Mouse (Mus musculus) layer of hippocampus, adult 9-10 months (tissue): ENCODE measurements around the gene Nkx2-5.

Experiments used
- DNase-seq: peaks from one replicate; pipeline ENCODE4 v3.0.0; 2022; ENCODE audit warnings: low spot score

The Nkx2-5 gene

DNA sequence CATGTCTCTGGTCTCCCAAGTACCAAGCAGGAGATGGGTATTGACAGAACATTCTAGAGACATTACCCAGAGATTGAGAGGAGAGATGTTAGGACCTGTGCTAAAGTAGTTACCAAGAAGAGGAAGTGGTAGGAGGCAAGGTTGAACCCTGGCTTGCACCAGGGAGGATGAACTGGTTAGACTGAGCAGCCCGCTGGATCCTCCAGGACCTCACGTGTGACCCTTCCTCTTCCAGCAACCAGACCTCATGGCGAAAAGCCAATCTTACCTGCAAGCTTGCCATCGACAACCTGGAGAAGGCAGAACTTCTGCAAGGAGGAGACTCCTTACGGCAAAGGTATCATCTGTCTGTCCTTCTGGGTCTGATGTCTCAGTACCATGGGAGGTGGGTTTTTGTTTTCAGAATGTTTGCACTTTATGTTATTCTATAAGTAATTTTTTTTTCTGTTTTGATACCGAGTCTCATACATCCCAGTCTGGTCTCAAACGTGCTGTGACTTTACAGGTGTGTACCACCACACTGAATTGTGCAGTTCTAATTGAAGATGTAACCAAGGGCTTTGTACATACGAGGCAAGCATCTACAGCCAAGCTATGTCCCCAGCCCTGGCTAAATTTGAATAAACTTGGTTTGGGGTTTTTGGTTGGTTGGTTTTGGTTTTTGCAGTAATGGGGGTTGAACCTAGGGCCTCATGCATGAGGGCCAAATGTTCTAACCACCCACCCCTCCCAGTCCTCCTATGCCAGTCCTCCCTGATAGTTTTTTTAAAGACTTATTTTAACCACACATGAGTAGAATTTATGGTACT is 55.1 kb downstream of the Nkx2-5 start:
- DNase-seq: no peak

DNA sequence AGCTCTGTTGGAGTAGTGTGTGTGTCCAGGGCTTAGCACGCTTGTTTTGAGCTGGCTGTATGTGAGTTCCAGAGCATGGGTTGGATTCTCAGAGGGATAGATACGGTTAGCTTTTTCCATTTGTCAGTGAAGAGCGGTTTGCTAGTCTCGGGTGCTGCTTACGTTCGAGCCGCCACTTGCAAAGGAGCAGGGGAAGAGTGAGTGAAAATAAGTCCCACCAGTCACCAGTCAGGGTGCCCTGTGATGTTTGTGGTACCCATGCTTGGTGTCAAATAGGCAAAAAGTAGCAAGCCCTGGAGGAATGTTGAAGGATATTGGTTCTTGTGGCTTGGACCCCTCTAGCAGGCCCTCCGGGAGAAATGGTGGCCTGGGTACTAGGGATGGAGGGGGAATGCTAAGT is 55.8 kb downstream of the Nkx2-5 start:
- DNase-seq: no peak
